Mouse (Mus musculus) R1 (cell line): Measurements from ENCODE around the gene Rpl38.
A peak's percentile ranks its signal among the peaks of the same experiment; 100 is the strongest.

Source experiments
- DNase-seq: peaks from one replicate; pipeline ENCODE4 v3.0.0-alpha.2; 2018; ENCODE audit warnings: low read depth, low spot score

The Rpl38 gene

GRCm38 (mm10) chr11:114668301-114668710 lies at the start of gene Rpl38:
Gene Rpl38 (plus strand): TSS chr11:114668524.
- peak; percentile 98 for DNase-seq

GRCm38 (mm10) chr11:114618697-114619417 lies 49.5 kb upstream of the Rpl38 start:
- DNase-seq, result peak; percentile 74

GRCm38 (mm10) chr11:114626071-114626690 lies 42.1 kb upstream of the Rpl38 start:
- no peak for DNase-seq

- no peak for DNase-seq
These were observed 41.3 kb upstream of the Rpl38 start for GRCm38 (mm10) chr11:114627036-114627435.

GRCm38 (mm10) chr11:114628032-114628431 lies 40.3 kb upstream of the Rpl38 start:
- DNase-seq, result peak; percentile 79

- DNase-seq, result peak; percentile 71
These were observed 38.3 kb upstream of the Rpl38 start for GRCm38 (mm10) chr11:114630044-114630443.

GRCm38 (mm10) chr11:114632266-114632665 lies 36.1 kb upstream of the Rpl38 start:
- no peak for DNase-seq

GRCm38 (mm10) chr11:114636292-114636691 lies 32.0 kb upstream of the Rpl38 start:
- peak; percentile 91 for DNase-seq

GRCm38 (mm10) chr11:114636727-114637505 lies 31.4 kb upstream of the Rpl38 start:
- no peak for DNase-seq

GRCm38 (mm10) chr11:114638647-114639290 lies 29.6 kb upstream of the Rpl38 start:
- no peak for DNase-seq

GRCm38 (mm10) chr11:114639681-114640103 lies 28.6 kb upstream of the Rpl38 start:
- no peak for DNase-seq

- peak; percentile 50 for DNase-seq
These were observed 27.7 kb upstream of the Rpl38 start for GRCm38 (mm10) chr11:114640658-114641057.

GRCm38 (mm10) chr11:114641136-114641535 lies 27.2 kb upstream of the Rpl38 start:
- no peak for DNase-seq

- peak; percentile 85 for DNase-seq
These were observed 26.1 kb upstream of the Rpl38 start for GRCm38 (mm10) chr11:114642184-114642583.

- no peak for DNase-seq
These were observed 25.4 kb upstream of the Rpl38 start for GRCm38 (mm10) chr11:114642926-114643325.

- no peak for DNase-seq
These were observed 24.2 kb upstream of the Rpl38 start for GRCm38 (mm10) chr11:114644122-114644521.

GRCm38 (mm10) chr11:114649510-114649909 lies 18.8 kb upstream of the Rpl38 start:
- DNase-seq, result no peak

GRCm38 (mm10) chr11:114652531-114652930 lies 15.8 kb upstream of the Rpl38 start:
- peak; percentile 57 for DNase-seq

- DNase-seq, result no peak
These were observed 14.7 kb upstream of the Rpl38 start for GRCm38 (mm10) chr11:114653664-114654063.

GRCm38 (mm10) chr11:114654552-114654951 lies 13.8 kb upstream of the Rpl38 start:
- DNase-seq, result peak; percentile 54

- DNase-seq, result no peak
These were observed 12.8 kb upstream of the Rpl38 start for GRCm38 (mm10) chr11:114655350-114656008.
